Mouse (Mus musculus): ENCODE measurements around the gene Relt. TPM values are rescaled to one million over a fixed set of nuclear protein-coding genes. Genes with fewer than 3 reads are reported as not detected.

Gene Relt
- 2.2 and 2.6 TPM in 2 replicates for polyA plus RNA-seq (2016; fragmentation: Nextera tagmentation; extraction: Ambion mirVana)

DNA sequence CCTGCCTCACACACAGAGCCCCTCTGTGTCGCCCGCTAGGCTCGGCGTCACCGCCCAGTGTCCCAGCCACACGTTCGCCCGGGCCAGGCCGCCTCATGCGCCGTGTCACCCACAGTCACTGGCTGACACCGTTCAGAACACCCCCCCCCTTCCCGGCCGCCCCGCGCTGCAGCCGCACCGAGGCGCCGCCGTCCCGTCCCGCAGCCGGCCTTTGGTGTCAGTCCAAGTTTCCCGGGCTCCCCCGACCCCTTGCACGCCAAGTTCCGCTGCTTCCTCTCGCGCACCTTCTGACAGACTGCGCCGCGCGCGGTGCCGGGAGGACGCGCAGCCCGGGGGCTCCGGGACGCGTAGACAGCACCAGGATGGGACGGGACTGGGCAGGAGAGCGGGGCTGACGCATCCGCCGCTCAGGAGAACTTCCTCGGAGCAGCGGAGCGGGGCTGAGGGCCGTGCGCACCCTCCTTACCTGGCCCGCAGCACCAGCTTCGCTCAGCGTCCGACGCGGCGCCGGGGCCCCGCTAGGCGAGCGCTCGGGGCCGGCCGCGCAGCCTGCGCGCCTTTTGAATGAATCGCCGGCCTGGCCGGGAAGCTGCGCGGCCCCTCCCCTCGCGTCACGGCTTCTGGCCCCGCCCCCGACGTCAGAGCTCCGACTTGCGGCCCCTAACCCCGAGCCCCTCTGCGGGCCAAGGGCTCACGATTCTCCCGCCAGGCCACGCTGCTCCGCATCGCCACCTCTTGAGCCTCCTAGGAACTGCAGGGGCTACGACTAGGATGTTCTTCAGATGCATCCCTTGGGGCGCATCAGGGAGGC is at the start of gene Relt:
Gene Relt (minus strand): TSS at position 619 of the 811 bp plus-strand sequence.
- no peaks in the 10 kb centered on the region for H3K36me3 ChIP-seq (replicated peaks)
- peak within 1 kb of the TSS; percentile 99 for H3K4me2 ChIP-seq
- peaks cover 11% of the 10 kb centered on the region for H3K4me1 ChIP-seq
- H3K9me3 ChIP-seq, result no peaks in the 10 kb centered on the region
- under 1% methylated on average over 77 of the region's 91 CpGs for WGBS
- H3K27ac ChIP-seq, result peak within 1 kb of the TSS; percentile 79
- peak within 1 kb of the TSS; percentile 72 for H3K9ac ChIP-seq
- H3K4me3 ChIP-seq (replicated peaks), result peak within 1 kb of the TSS; percentile 74
- peaks cover 7% of the 10 kb centered on the region; the same call in 1 of the 2 replicates for H3K27me3 ChIP-seq
- ATAC-seq (ENCODE audit: low FRiP score), result peak; percentile 91

DNA sequence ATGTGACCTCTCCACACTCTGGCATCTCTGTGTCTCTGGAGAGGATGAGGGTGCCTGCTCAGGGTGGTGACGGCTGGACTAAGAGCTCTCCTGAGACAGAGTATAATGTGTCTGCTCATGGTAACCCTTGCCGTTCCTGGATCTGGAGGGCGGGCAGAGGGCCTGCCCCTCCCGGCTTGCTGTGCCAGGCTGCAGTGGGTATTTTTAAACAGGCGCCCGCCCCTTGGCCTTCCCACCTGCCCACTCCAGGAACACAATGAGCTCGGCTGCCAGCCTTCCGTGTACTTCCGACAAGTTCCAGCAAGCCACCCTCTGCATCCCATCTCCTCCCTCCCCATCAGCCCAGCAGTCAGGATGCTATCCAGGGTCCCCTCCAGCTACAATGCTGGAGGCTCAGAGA is 48.5 kb upstream of the Relt start:
- Histone ChIP-seq H3K4me1 (peaks cover 40% of the 10 kb centered on the region), H3K9ac (no peak overlapping the region), H3K27me3 (no peaks in the 10 kb centered on the region), H3K9me3 (no peaks in the 10 kb centered on the region), H3K4me2 (0 out of 2 replicates have a peak overlapping the region, but pooled peaks have one; percentile 26), H3K4me3 (replicated peaks) (no peak overlapping the region), H3K36me3 (replicated peaks) (peaks cover 12% of the 10 kb centered on the region; the same call in 1 of the 2 replicates), H3K27ac (peak overlapping the region; percentile 54)
- ATAC-seq (ENCODE audit: low FRiP score), result no peak
- 51% methylated on average over 9 of the region's 9 CpGs for WGBS

DNA sequence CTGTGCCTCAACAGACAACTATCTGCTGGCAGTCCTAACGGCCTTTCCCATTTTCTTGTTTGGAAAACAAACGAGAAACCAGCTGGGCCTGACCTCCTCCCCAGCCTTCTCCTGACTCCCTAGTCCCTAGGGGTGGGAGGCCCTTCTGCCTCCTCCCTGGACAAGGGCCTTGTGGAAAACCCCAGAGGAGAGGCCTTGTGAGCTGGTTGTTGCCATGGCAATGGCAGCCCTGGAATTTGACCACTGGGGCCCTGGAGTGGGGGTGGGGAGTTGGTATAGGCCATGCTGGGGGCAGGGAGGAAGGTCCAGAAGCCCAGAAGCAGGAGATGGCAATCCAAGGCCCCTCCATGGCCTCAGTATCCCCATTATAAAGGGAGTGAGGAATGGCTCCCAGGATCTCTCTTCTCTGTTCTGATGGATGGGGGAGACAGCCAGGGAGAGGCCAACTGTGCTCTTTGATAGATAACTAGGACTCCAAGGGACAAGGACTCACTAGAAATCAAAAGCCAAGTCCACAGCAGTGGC is 48.1 kb upstream of the Relt start:
- 11% methylated on average over 2 of the region's 2 CpGs for WGBS
- no peak for ATAC-seq (ENCODE audit: low FRiP score)
- Histone ChIP-seq H3K4me3 (replicated peaks) (no peak overlapping the region), H3K27me3 (no peaks in the 10 kb centered on the region), H3K9ac (no peak overlapping the region), H3K36me3 (replicated peaks) (peaks cover 11% of the 10 kb centered on the region; the same call in 1 of the 2 replicates), H3K9me3 (no peaks in the 10 kb centered on the region), H3K4me2 (peak overlapping the region; percentile 26; the same call in 1 of the 2 replicates), H3K27ac (peak overlapping the region; percentile 54), H3K4me1 (peaks cover 40% of the 10 kb centered on the region)

DNA sequence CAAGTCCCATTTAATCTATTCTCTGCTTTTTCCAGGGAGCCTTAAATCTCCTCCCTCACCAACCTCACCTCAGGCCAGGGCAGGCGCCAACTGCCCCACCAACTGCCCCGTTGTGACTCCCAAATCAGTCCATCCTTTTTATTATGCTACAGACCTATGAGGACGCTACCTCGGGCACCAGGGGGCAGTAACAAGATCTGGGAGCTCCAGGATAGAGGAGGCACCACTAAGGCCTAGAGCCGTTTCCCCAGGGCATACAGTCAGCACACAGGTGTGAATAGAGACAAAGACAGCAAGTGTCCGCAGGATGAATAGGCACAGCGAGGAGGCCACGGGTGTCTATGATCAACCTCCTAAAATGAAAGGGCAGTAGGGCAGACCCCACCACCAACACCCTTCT is 45.3 kb upstream of the Relt start:
- no peaks in the 10 kb centered on the region for H3K27me3 ChIP-seq
- H3K4me1 ChIP-seq, result peaks cover 36% of the 10 kb centered on the region
- H3K9ac ChIP-seq, result no peak overlapping the region
- H3K4me2 ChIP-seq, result no peak overlapping the region
- no peak overlapping the region for H3K4me3 ChIP-seq (replicated peaks)
- ATAC-seq (ENCODE audit: low FRiP score), result no peak
- H3K27ac ChIP-seq, result 0 out of 2 replicates have a peak overlapping the region, but pooled peaks have one; percentile 32
- no peaks in the 10 kb centered on the region; the same call in 1 of the 2 replicates for H3K36me3 ChIP-seq (replicated peaks)
- 46% methylated on average over 8 of the region's 8 CpGs for WGBS
- H3K9me3 ChIP-seq, result no peaks in the 10 kb centered on the region

DNA sequence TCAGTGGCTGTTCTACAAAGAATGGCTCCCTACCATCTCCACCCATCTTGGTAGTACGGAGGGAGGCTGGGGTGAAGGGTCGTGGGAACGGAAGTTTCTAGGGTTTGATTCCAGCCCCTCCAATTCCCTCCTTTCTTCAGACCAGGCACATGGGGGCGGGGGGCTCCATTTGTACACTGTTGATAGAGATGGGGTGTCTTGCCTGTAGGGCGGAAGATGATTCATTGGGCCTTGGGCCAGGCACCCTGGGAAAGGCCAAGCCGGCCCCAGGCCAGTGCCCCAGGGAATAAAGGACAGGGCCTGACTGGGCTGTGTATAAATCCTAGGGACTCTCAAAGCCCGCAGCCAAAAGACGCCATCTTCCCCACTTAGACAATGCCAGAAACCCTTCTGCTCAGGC is 44.8 kb upstream of the Relt start:
- H3K4me1 ChIP-seq, result peaks cover 36% of the 10 kb centered on the region
- no peaks in the 10 kb centered on the region for H3K36me3 ChIP-seq (replicated peaks)
- H3K27me3 ChIP-seq, result no peaks in the 10 kb centered on the region
- 80% methylated on average over 8 of the region's 8 CpGs for WGBS
- H3K4me2 ChIP-seq, result no peak overlapping the region
- no peak overlapping the region for H3K9ac ChIP-seq
- H3K9me3 ChIP-seq, result no peaks in the 10 kb centered on the region
- ATAC-seq (ENCODE audit: low FRiP score), result no peak
- no peak overlapping the region for H3K4me3 ChIP-seq (replicated peaks)
- H3K27ac ChIP-seq, result peak overlapping the region; percentile 32; the same call in 1 of the 2 replicates

DNA sequence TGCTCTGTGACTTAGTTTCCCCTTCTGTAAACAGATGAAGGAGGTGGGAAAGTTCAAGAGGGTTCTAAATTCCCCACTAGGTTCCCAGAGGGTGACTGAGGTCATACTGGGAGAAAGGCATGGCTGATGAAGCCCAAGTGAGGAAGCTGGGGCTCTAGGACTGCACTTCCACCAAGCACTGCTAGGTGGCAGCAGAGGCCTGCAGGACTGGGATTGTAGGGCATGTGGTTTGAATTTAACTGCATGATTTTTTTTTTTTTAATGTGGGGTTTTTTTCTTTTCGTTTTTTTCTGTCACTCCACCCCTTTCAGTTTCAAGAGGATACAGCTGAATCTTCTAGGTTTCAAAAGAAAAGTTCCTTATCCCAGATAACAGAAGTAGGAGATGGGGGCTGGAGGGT is 44.0 kb upstream of the Relt start:
- no peaks in the 10 kb centered on the region for H3K27me3 ChIP-seq
- no peaks in the 10 kb centered on the region for H3K9me3 ChIP-seq
- 0% methylated on average over 1 of the region's 1 CpGs for WGBS
- no peak overlapping the region for H3K9ac ChIP-seq
- no peak overlapping the region for H3K4me3 ChIP-seq (replicated peaks)
- H3K4me1 ChIP-seq, result peaks cover 31% of the 10 kb centered on the region
- H3K36me3 ChIP-seq (replicated peaks), result no peaks in the 10 kb centered on the region
- H3K27ac ChIP-seq, result 0 out of 2 replicates have a peak overlapping the region, but pooled peaks have one; percentile 61
- H3K4me2 ChIP-seq, result no peak overlapping the region
- ATAC-seq (ENCODE audit: low FRiP score), result 0 out of 2 replicates have a peak, but pooled peaks have one; percentile 41

DNA sequence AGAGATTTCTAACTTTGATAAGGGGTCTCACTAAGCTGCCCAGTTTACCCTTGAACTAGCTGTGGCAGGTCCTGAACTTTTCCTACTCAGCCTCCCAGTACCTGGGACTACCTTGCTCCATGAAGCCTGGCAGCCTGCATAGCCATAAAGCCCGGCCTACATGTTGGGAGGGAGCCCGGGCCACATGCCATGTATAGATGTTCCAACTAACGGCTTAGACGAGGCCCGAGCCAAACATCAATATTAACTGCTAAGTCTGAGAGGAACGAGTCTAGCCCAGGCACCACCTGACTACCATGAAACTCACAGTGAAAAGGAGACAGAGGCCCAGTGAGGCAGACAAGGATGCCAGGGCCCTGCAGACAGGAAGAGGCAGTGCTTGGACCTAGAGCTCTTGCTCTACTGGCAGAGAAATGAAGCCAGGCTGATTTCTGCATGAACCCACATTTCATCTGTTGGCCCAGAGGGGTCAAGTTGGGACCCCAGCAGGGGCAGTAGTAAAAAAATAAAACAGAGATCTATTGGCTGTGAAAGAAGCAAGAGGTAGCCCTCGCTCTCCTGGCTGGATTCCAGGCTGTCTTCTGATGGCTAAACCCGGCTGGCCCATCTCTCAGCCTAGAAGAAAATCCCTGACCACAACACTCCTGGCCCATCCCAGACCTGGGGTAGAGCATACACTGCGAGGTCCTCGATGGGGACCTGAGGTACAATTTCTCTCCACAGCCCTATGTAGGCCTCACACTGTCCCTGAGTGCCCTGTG is 43.0 kb upstream of the Relt start:
- no peak overlapping the region for H3K9ac ChIP-seq
- peaks cover 21% of the 10 kb centered on the region for H3K4me1 ChIP-seq
- H3K27ac ChIP-seq, result no peak overlapping the region
- H3K27me3 ChIP-seq, result no peaks in the 10 kb centered on the region
- ATAC-seq (ENCODE audit: low FRiP score), result no peak
- no peak overlapping the region for H3K4me3 ChIP-seq (replicated peaks)
- WGBS, result 92% methylated on average over 10 of the region's 10 CpGs
- no peaks in the 10 kb centered on the region for H3K9me3 ChIP-seq
- H3K36me3 ChIP-seq (replicated peaks), result no peaks in the 10 kb centered on the region
- H3K4me2 ChIP-seq, result no peak overlapping the region

DNA sequence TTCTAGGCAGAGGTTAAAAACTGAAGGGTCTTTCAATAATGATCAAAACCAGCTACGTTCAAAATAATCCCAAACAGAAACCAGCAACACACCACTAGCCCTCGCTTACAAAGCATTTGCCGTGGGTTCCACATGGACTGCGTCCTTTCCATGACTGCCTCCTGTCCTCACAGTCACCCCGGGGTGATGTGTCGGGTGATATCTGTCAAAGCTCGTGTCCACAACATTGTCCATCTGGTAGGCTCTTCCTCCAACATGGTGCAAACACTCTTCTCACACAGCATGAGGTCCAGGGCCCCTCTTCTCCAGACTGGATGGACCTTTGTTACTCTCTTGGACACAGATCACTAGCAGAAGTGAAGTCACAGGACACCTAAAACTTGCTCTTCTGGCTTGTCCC is 41.8 kb upstream of the Relt start:
- 95% methylated on average over 7 of the region's 7 CpGs for WGBS

DNA sequence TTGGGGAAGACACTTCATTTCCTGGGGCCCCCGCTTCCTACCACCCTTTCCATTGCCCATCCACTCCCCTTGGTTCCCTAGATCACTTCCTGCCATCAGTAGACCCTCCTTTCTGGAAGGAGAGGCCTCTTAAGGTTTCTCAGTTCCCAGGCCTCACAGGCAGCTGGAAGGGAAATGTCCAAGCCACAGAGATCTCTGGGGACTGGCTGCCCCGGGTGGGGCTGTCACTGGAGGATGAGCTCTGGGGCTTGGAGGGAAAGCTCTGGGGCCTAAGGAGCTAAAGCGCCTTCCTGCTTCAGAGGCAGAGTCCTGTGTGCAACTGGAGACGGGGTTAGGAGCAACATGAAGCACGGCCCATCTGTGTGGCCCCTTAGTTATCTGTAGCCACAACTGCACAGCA is 41.4 kb upstream of the Relt start:
- WGBS, result 86% methylated on average over 5 of the region's 5 CpGs
- Histone ChIP-seq H3K27me3 (no peaks in the 10 kb centered on the region), H3K4me2 (no peak overlapping the region), H3K4me3 (replicated peaks) (no peak overlapping the region), H3K4me1 (peaks cover 10% of the 10 kb centered on the region; the same call in 1 of the 2 replicates), H3K9ac (no peak overlapping the region), H3K36me3 (replicated peaks) (no peaks in the 10 kb centered on the region), H3K9me3 (no peaks in the 10 kb centered on the region), H3K27ac (no peak overlapping the region)
- ATAC-seq (ENCODE audit: low FRiP score), result no peak

More for the DNA sequence above, 41.8 kb upstream of the Relt start:
- no peaks in the 10 kb centered on the region for H3K36me3 ChIP-seq (replicated peaks)
- H3K9ac ChIP-seq, result no peak overlapping the region
- no peak overlapping the region for H3K4me3 ChIP-seq (replicated peaks)
- ATAC-seq (ENCODE audit: low FRiP score), result no peak
- no peak overlapping the region for H3K4me2 ChIP-seq
- H3K27ac ChIP-seq, result no peak overlapping the region
- no peaks in the 10 kb centered on the region for H3K27me3 ChIP-seq
- H3K9me3 ChIP-seq, result no peaks in the 10 kb centered on the region
- peaks cover 10% of the 10 kb centered on the region; the same call in 1 of the 2 replicates for H3K4me1 ChIP-seq

DNA sequence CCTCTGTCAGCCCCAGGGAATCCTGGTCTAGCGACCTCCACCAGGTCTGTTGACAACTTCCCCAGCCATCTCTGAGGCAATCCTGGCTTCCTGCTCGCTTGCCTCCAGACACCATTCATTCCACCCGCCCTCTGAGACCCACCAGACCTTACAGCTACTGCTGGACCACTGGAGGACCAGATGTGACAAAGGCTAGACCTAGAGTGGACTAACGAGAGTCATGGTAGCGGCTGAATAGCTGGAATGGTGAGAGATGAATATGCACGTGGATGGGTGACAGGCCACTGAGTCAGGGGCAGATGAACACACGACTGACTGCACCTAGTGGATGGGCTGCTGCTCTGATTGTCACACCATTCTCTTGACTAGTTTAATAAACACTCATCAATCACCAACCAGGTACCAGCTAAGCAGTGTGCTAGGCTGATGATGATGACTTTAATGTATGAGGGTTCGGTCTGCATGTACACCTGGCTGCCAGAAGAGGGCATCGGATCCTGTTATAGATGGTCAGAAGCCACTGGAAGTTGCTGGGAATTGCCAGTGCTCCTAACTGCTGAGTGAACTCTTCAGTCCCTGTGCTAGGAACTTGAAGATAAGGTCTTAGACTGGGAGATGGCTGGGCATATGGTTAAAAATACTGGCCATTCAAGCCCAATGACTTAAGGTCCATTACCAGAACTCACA is 39.3 kb upstream of the Relt start:
- Histone ChIP-seq H3K4me1 (peaks cover 2% of the 10 kb centered on the region; the same call in 1 of the 2 replicates), H3K36me3 (replicated peaks) (no peaks in the 10 kb centered on the region), H3K4me3 (replicated peaks) (no peak overlapping the region), H3K27ac (no peak overlapping the region), H3K9me3 (no peaks in the 10 kb centered on the region), H3K27me3 (no peaks in the 10 kb centered on the region), H3K4me2 (no peak overlapping the region), H3K9ac (no peak overlapping the region)
- no peak for ATAC-seq (ENCODE audit: low FRiP score)
- WGBS, result 85% methylated on average over 9 of the region's 9 CpGs

DNA sequence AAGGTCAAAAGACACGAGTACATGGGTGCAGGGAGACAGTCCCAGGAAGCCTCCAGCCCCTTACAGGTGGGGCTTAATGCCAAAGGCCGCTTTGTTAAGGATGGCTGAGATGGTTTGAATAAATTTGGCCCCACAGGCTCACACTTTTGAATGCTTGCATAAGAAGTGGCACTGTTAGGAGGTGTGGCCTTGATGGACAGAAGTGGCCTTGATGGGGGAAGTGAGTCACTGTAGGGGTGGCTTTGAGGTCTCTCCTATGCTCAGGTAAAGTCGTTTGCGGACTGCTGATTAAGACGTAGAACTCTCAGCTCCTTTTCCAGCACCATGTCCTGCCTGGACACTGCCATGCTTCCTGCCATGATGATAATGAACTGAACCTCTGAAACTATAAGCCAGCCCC is 34.6 kb upstream of the Relt start:
- no peak overlapping the region for H3K4me3 ChIP-seq (replicated peaks)
- WGBS, result 79% methylated on average over 5 of the region's 5 CpGs
- H3K9me3 ChIP-seq, result no peaks in the 10 kb centered on the region
- no peak for ATAC-seq (ENCODE audit: low FRiP score)
- H3K9ac ChIP-seq, result no peak overlapping the region
- no peak overlapping the region for H3K27ac ChIP-seq
- no peaks in the 10 kb centered on the region for H3K36me3 ChIP-seq (replicated peaks)
- no peak overlapping the region for H3K4me2 ChIP-seq
- H3K27me3 ChIP-seq, result no peaks in the 10 kb centered on the region
- H3K4me1 ChIP-seq, result peaks cover 24% of the 10 kb centered on the region
